Mouse (Mus musculus) forebrain, embryonic 14.5 days (tissue): ENCODE measurements around the gene Vstm4. TPM values are rescaled to one million over a fixed set of nuclear protein-coding genes. Genes with fewer than 3 reads are reported as not detected.
A peak's percentile ranks its signal among the peaks of the same experiment; 100 is the strongest.

Experiments
- ATAC-seq: fragments of 200-750 bp; cut with Nextera tagmentation; 2 replicates; pipeline ENCODE4 v1.8.0; 2017; ENCODE audit warnings: mild to moderate bottlenecking, moderate library complexity
- DNase-seq: peaks from one replicate; pipeline ENCODE4 v3.0.0-alpha.2; 2015; ENCODE audit warnings: low spot score
- H3K27ac ChIP-seq: fragments of 300-500 bp; sonication (generic); 2 replicates; pipeline ENCODE4 v1.5.1; 2014; ENCODE audit warnings: low read depth, mild to moderate bottlenecking, control low read depth, low read length, moderate library complexity
- H3K27me3 ChIP-seq: fragments of 300-500 bp; sonication (generic); replicated peaks from 2 replicates; pipeline ENCODE4 v1.6.1; 2014; ENCODE audit warnings: low read length, control low read depth, mixed read lengths; ENCODE audit not compliant: control insufficient read depth, insufficient read depth
- H3K36me3 ChIP-seq: fragments of 300-500 bp; sonication (generic); 2 replicates; pipeline ENCODE4 v1.6.1; 2014; ENCODE audit warnings: low read length, control low read depth; ENCODE audit not compliant: control insufficient read depth, insufficient read depth
- H3K4me1 ChIP-seq: fragments of 300-500 bp; sonication (generic); 2 replicates; pipeline ENCODE4 v1.6.1; 2014; ENCODE audit warnings: antibody characterized with exemption, low read length, control low read depth; ENCODE audit not compliant: control insufficient read depth, insufficient read depth
- H3K4me2 ChIP-seq: fragments of 300-500 bp; sonication (generic); 2 replicates; pipeline ENCODE4 v1.6.1; 2014; ENCODE audit warnings: mild to moderate bottlenecking, control low read depth, low read length
- H3K4me3 ChIP-seq: fragments of 300-500 bp; sonication (generic); 2 replicates; pipeline ENCODE4 v1.5.1; 2014; ENCODE audit warnings: low read depth, low read length, control low read depth
- H3K9ac ChIP-seq: fragments of 300-500 bp; sonication (generic); 2 replicates; pipeline ENCODE4 v1.6.1; 2014; ENCODE audit warnings: mild to moderate bottlenecking, low read length, control low read depth, moderate library complexity
- H3K9me3 ChIP-seq: fragments of 300-500 bp; sonication (generic); replicated peaks from 2 replicates; pipeline ENCODE4 v1.6.1; 2016; ENCODE audit warnings: low read length, control low read depth, mixed read lengths; ENCODE audit not compliant: control insufficient read depth
- WGBS: fragments of 180-500 bp; shearing (Covaris S2); extraction: QIAGEN DNeasy Blood & Tissue Kit; methylation state at CpG from one replicate; pipeline ENCODE4 v1.1.7; 2014; 5-methylcytosine and 5-hydroxymethylcytosine counted together
- polyA plus RNA-seq: library from polyadenylated mRNA; unstranded; fragments of >200 nt; fragmentation: Nextera tagmentation; extraction: Ambion mirVana; gene quantifications from 2 replicates; pipeline ENCODE4 v1.2.1, GENCODE M21; 2014

Gene Vstm4
- 6.0 and 9.2 TPM in 2 replicates for polyA plus RNA-seq

GRCm38 (mm10) chr14:32856681-32857328, at the start of gene Vstm4:
Gene Vstm4 (plus strand): TSS chr14:32856756.
- Histone ChIP-seq H3K27me3 (0 out of 2 replicates have a peak, but pooled peaks cover 7% of the 10 kb centered on the region), H3K4me2 (peak within 1 kb of the TSS; percentile 91), H3K27ac (no peak within 1 kb of the TSS), H3K4me1 (no peaks in the 10 kb centered on the region), H3K4me3 (peak within 1 kb of the TSS; percentile 48), H3K9me3 (no peaks in the 10 kb centered on the region), H3K36me3 (no peaks in the 10 kb centered on the region), H3K9ac (peak within 1 kb of the TSS; percentile 74)
- 1% methylated on average over 49 of the region's 68 CpGs for WGBS
- peak; percentile 81 for ATAC-seq
- peak; percentile 51 for DNase-seq

DNA sequence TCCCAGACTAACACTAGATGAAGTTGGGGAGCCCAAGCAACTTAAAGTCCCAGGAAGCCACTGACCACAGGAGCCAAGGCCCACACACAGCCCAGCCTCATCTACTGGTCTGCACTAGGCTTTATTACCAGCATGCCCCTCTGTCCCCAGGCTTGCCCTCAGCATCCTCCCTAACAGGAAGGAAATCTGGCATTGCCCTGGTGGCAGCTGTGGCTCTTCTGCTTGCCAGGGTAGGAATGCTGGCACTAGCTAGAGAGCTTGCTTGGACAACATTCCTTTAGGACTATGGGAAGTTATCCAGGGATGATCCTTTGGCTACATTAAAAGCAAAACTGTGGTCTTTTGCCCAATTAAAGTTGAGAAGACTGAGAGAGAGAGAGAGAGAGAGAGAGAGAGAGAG, 46.4 kb upstream of the Vstm4 start:
- Histone ChIP-seq H3K27ac (no peak overlapping the region), H3K9ac (no peak overlapping the region), H3K4me3 (no peak overlapping the region), H3K27me3 (no peaks in the 10 kb centered on the region), H3K4me1 (no peaks in the 10 kb centered on the region), H3K9me3 (no peaks in the 10 kb centered on the region), H3K4me2 (no peak overlapping the region), H3K36me3 (no peaks in the 10 kb centered on the region)
- DNase-seq (no peak), ATAC-seq (no peak)

- Histone ChIP-seq H3K4me2 (no peak overlapping the region), H3K27me3 (no peaks in the 10 kb centered on the region), H3K9ac (no peak overlapping the region), H3K27ac (no peak overlapping the region), H3K36me3 (no peaks in the 10 kb centered on the region), H3K9me3 (no peaks in the 10 kb centered on the region), H3K4me3 (no peak overlapping the region), H3K4me1 (no peaks in the 10 kb centered on the region)
- DNase-seq = no peak
- 65% methylated on average over 6 of the region's 6 CpGs for WGBS
- no peak for ATAC-seq
These were observed 44.1 kb upstream of the Vstm4 start for GRCm38 (mm10) chr14:32812429-32812828.

- Histone ChIP-seq H3K9me3 (no peaks in the 10 kb centered on the region), H3K27me3 (no peaks in the 10 kb centered on the region), H3K4me1 (no peaks in the 10 kb centered on the region; the same call in 1 of the 2 replicates), H3K36me3 (no peaks in the 10 kb centered on the region), H3K9ac (no peak overlapping the region), H3K27ac (no peak overlapping the region), H3K4me3 (no peak overlapping the region), H3K4me2 (no peak overlapping the region)
- 65% methylated on average over 4 of the region's 4 CpGs for WGBS
- ATAC-seq (no peak), DNase-seq (no peak)
These were observed 41.6 kb upstream of the Vstm4 start for GRCm38 (mm10) chr14:32814961-32815360.

GRCm38 (mm10) chr14:32816533-32816932, 40.0 kb upstream of the Vstm4 start:
- no peak overlapping the region for H3K4me2 ChIP-seq
- no peaks in the 10 kb centered on the region for H3K36me3 ChIP-seq
- ATAC-seq = no peak
- no peaks in the 10 kb centered on the region; the same call in 1 of the 2 replicates for H3K4me1 ChIP-seq
- H3K9ac ChIP-seq = no peak overlapping the region
- no peak for DNase-seq
- H3K27ac ChIP-seq = no peak overlapping the region
- H3K4me3 ChIP-seq = no peak overlapping the region
- no peaks in the 10 kb centered on the region for H3K9me3 ChIP-seq
- WGBS = 80% methylated on average over 4 of the region's 4 CpGs
- H3K27me3 ChIP-seq = no peaks in the 10 kb centered on the region

DNA sequence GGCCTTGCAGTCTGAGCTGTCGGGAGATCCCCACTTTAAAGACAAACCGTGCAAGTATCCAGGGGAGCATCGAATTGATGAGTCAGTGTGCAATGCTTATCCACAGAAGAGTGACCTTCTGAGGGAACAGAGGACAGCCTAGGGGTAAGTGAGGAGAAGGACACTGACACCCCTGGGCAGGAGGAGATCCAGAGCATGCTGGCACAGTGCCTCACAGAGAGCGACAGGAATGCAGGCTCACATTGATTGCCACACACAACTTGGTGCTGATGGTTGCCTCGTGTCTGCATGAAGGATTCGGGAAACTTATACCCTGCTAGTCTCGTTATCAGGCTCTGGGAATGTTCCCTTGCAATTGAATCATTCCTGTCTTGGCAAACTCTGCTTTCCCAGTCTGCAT, 39.3 kb upstream of the Vstm4 start:
- Histone ChIP-seq H3K27me3 (no peaks in the 10 kb centered on the region), H3K9ac (no peak overlapping the region), H3K9me3 (no peaks in the 10 kb centered on the region), H3K4me2 (no peak overlapping the region), H3K27ac (no peak overlapping the region), H3K4me3 (no peak overlapping the region), H3K36me3 (no peaks in the 10 kb centered on the region), H3K4me1 (no peaks in the 10 kb centered on the region; the same call in 1 of the 2 replicates)
- WGBS = 52% methylated on average over 7 of the region's 7 CpGs
- ATAC-seq = no peak
- DNase-seq = no peak

- Histone ChIP-seq H3K27ac (no peak overlapping the region), H3K4me3 (no peak overlapping the region), H3K9ac (no peak overlapping the region), H3K27me3 (no peaks in the 10 kb centered on the region), H3K4me1 (no peaks in the 10 kb centered on the region; the same call in 1 of the 2 replicates), H3K36me3 (no peaks in the 10 kb centered on the region), H3K4me2 (no peak overlapping the region), H3K9me3 (no peaks in the 10 kb centered on the region)
- WGBS = 84% methylated on average over 1 of the region's 1 CpGs
- DNase-seq (no peak), ATAC-seq (no peak)
These were observed 37.3 kb upstream of the Vstm4 start for GRCm38 (mm10) chr14:32819297-32819696.

GRCm38 (mm10) chr14:32822812-32823211, 33.7 kb upstream of the Vstm4 start:
- Histone ChIP-seq H3K4me1 (no peaks in the 10 kb centered on the region; the same call in 1 of the 2 replicates), H3K9me3 (no peaks in the 10 kb centered on the region), H3K4me2 (no peak overlapping the region), H3K4me3 (no peak overlapping the region), H3K9ac (no peak overlapping the region), H3K27ac (no peak overlapping the region), H3K27me3 (no peaks in the 10 kb centered on the region), H3K36me3 (no peaks in the 10 kb centered on the region)
- ATAC-seq (no peak), DNase-seq (no peak)
- 89% methylated on average over 4 of the region's 4 CpGs for WGBS

DNA sequence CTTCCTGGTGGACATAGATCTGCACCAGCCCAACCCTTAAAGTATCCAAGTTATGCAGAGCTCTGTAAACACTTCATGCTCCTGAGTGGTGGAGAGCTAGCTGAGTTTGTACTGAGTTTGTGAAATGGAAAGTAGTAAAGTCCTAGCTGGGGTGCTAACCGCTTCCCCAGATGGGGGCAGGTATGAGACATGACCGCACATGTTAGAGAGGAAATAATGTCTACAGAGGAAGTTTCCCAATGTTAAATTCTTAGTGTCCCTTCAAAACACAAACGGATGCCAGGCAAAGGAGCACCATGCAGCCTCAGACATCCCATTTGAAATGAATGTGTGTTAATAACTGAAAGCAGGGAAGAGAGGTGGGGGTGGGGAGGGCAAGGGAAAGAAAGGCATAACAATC, 32.7 kb upstream of the Vstm4 start:
- Histone ChIP-seq H3K27me3 (no peaks in the 10 kb centered on the region), H3K9ac (no peak overlapping the region), H3K4me1 (no peaks in the 10 kb centered on the region), H3K27ac (no peak overlapping the region), H3K9me3 (no peaks in the 10 kb centered on the region), H3K4me2 (no peak overlapping the region), H3K36me3 (no peaks in the 10 kb centered on the region), H3K4me3 (no peak overlapping the region)
- 87% methylated on average over 3 of the region's 3 CpGs for WGBS
- DNase-seq (no peak), ATAC-seq (no peak)
